Mouse (Mus musculus) embryonic fibroblast, embryonic 13.5 days (primary cell): Measurements from ENCODE around the gene Cops7a.

Source experiments
- CTCF ChIP-seq: IDR thresholded peaks from 2 replicates; pipeline ENCODE4 v1.5.1; 2011; ENCODE audit warnings: mild to moderate bottlenecking, control low read depth, low read length, moderate library complexity, borderline replicate concordance; ENCODE audit not compliant: insufficient read depth
- POLR2A ChIP-seq: IDR thresholded peaks from 2 replicates; pipeline ENCODE4 v1.6.1; 2011; ENCODE audit warnings: low read depth, mild to moderate bottlenecking, control low read depth, low read length, moderate library complexity

- TF ChIP-seq CTCF (no peak), POLR2A (no peak)
These were observed 28.0 kb upstream of the Cops7a start for GRCm38 (mm10) chr6:124993365-124993764.
